Comparison of ENCODE assay signal across 15 mouse cellular contexts in the genomic region with DNA sequence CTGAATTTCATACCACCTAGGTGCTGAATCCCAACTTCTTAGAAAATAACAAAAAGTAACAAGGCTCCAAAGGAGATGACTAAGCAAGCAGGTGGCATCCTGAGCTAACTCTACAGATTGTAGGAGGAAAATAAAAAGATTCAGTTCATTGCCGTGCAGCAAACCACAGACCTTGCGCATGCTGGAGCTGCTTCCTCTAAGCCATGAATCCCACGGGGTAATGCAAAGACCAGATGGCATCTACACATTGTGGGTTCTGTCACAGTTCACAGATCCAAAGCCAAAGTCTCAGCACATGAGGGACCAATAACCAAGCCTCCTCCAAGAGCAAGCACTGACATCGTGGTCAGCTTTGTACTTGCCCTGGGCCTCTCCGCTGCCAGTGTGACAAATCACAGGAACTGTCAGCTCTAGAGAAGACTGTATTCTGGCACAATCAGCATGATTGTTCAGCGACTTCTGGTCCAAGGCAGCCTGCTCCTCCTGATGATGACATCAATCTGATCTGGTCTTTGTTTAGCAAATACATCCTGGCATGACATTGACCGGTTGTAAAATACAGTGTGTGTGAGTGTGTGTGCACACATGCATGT.
DNase-seq lines count a peak whose midpoint lies in the region; ATAC-seq and TF ChIP-seq lines count a peak whose summit lies in the region.
"Had no signal": no experiment of that assay in that cellular context is flagged by ENCODE, and none has a peak within 500 bp of the region (broad histone marks: within the 10 kb centered on the region; RNA-seq: fewer than 3 reads in every experiment).

No protein-coding gene starts in this region.

- TF ChIP-seq CTCF in cerebellum, adult 2 months (IDR thresholded peaks at IDR 0.05; ENCODE audit: borderline replicate concordance, insufficient read depth, low read depth, low read length), result no peak

- ATAC-seq in activated CD4-positive, CD25-positive, alpha-beta regulatory T cell, adult 4 months, result no peak
- ATAC-seq: forebrain, embryonic 16.5 days had no signal

- 12% methylated on average over 7 of the region's 7 CpGs for WGBS in cerebellum, adult 2 months
- 79% methylated on average over 7 of the region's 7 CpGs for WGBS in limb, embryonic 10.5 days

- no peak overlapping the region for H3K27ac ChIP-seq in cerebellum, adult 2 months (ENCODE audit: insufficient read depth, low read length)
- H3K27ac ChIP-seq in limb, embryonic 10.5 days, result no peak overlapping the region
- H3K27ac ChIP-seq: limb, embryonic 13.5 days had no signal

- no peaks in the 10 kb centered on the region for H3K9me3 ChIP-seq in limb, embryonic 10.5 days (replicated peaks)
- H3K9me3 ChIP-seq: limb, embryonic 13.5 days had no signal

- DNase-seq in cerebellum, postnatal 25 days, result peak; percentile 7 to 14
- DNase-seq in cerebellum, adult 2 months, result no peak
- DNase-seq in layer of hippocampus, adult 11-12 months (ENCODE audit: low spot score), result peak; percentile 11
- no peak for DNase-seq in layer of hippocampus, adult 9-10 months (ENCODE audit: low spot score)
- DNase-seq in right cerebral cortex, adult 2 months (ENCODE audit: low spot score in 2 of 2), result peak; percentile 11 to 23
- DNase-seq in right cerebral cortex, postnatal 14 days, result no peak
- no peak for DNase-seq in limb, embryonic 10.5 days (ENCODE audit: low spot score)
- DNase-seq: adrenal gland, adult 8-10 months; cerebellum, adult 9-11 months; kidney, adult 11 months; lung, postnatal 14 days; spleen, adult 18-20 months had no signal

- H3K36me3 ChIP-seq in limb, embryonic 10.5 days, result no peaks in the 10 kb centered on the region
- H3K36me3 ChIP-seq: limb, embryonic 13.5 days had no signal

- no peak overlapping the region for H3K4me3 ChIP-seq in cerebellum, adult 2 months (replicated peaks; ENCODE audit: insufficient read depth, low read depth, low read length)
- no peak overlapping the region for H3K4me3 ChIP-seq in limb, embryonic 10.5 days
- H3K4me3 ChIP-seq: limb, embryonic 13.5 days had no signal

- H3K27me3 ChIP-seq in cerebellum, adult 2 months (ENCODE audit: control insufficient read depth, insufficient read depth, low read length), result no peaks in the 10 kb centered on the region
- no peaks in the 10 kb centered on the region for H3K27me3 ChIP-seq in limb, embryonic 10.5 days (ENCODE audit: low read depth, poor library complexity, severe bottlenecking)
- H3K27me3 ChIP-seq: limb, embryonic 13.5 days had no signal

- H3K4me1 ChIP-seq in cerebellum, adult 2 months (ENCODE audit: control insufficient read depth, insufficient read depth, low read length), result peaks cover 5% of the 10 kb centered on the region
- H3K4me1 ChIP-seq in limb, embryonic 10.5 days, result no peaks in the 10 kb centered on the region
- H3K4me1 ChIP-seq: limb, embryonic 13.5 days had no signal

- no peak for TF ChIP-seq POLR2A in cerebellum, adult 2 months (IDR thresholded peaks at IDR 0.05; ENCODE audit: borderline replicate concordance, insufficient read depth, low read length)

Comparison
In these comparisons a context has a peak if more than half of its experiments do, and no peak if none do; other contexts are left out.
1. DNase-seq: peak in cerebellum, postnatal 25 days (2 of 2), layer of hippocampus, adult 11-12 months (single experiment) and right cerebral cortex, adult 2 months (2 of 2); none in cerebellum, adult 2 months (0 of 2), layer of hippocampus, adult 9-10 months (single experiment), right cerebral cortex, postnatal 14 days (single experiment) and limb, embryonic 10.5 days (single experiment).